Mouse (Mus musculus) liver, embryonic 14.5 days (tissue): ENCODE data around the gene Tcf25.

Experiments used
- CTCF ChIP-seq: IDR thresholded peaks from 2 replicates; pipeline ENCODE4 v1.5.1; 2016; ENCODE audit warnings: antibody characterized with exemption, low read depth, control low read depth
- EP300 ChIP-seq: IDR thresholded peaks from 2 replicates; pipeline ENCODE4 v1.6.1; 2016; ENCODE audit warnings: antibody characterized with exemption, low read depth

DNA sequence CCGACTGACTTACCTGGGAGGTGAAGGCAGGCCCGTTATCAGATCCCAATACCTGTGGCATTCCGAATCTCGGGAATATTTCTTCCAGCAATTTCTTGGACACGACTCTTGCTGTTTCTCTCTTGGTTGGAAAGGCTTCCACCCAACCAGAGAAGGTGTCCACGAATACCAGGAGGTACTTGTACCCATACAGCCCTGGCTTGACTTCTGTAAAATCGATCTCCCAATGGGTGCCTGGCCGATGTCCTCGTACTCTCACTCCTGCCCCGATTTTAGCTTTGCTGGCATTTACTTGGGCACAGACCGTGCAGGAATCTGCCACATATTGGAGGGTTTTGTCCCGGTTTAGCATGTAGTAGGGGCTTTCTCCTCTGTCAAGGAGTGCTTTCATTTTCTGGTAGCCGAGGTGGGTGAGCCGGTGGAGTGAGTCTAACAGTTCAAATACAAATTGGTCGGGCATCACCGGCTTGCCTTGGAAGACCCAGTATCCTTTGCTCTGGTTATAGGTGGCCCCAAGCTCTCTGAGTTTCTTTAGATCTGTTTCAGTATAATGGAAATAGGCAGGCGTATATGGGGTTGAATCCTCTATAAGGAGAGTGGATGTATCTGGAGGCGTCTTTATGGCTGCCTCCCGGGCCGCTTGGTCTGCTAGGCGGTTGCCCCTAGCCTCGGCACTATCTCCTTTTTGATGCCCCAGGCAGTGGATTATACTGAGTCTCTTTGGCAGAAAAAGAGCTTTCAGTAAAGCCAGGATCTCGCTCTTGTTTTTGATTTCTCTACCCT lies 55.6 kb downstream of the Tcf25 start:
- TF ChIP-seq CTCF (no peak), EP300 (no peak)
